Mouse (Mus musculus) heart, embryonic 13.5 days (tissue): ENCODE measurements at regions not wholly inside any gene's neighbourhood (a gene's known extent, or its start where the extent isn't known, plus 50 kb on each side); places are given as distances from the start of the nearest gene placed in this dataset.

Experiments used
- ATAC-seq: fragments of 200-750 bp; cut with Nextera tagmentation; 2 replicates; pipeline ENCODE4 v1.8.0; 2017; ENCODE audit warnings: moderate TSS enrichment; ENCODE audit not compliant: insufficient number of reproducible peaks, low FRiP score, low TSS enrichment; ENCODE audit errors: extremely low read depth
- H3K27ac ChIP-seq: fragments of 300-500 bp; sonication (generic); replicated peaks from 2 replicates; pipeline ENCODE4 v1.5.1; 2015; ENCODE audit warnings: moderate library complexity, mild to moderate bottlenecking, inconsistent platforms
- H3K27me3 ChIP-seq: fragments of 300-500 bp; sonication (generic); replicated peaks from 2 replicates; pipeline ENCODE4 v1.6.1; 2015; ENCODE audit warnings: mild to moderate bottlenecking, inconsistent platforms
- H3K36me3 ChIP-seq: fragments of 300-500 bp; sonication (generic); 2 replicates; pipeline ENCODE4 v1.6.1; 2015; ENCODE audit warnings: mild to moderate bottlenecking, inconsistent platforms
- H3K4me1 ChIP-seq: fragments of 300-500 bp; sonication (generic); 2 replicates; pipeline ENCODE4 v1.6.1; 2015; ENCODE audit warnings: inconsistent platforms
- H3K4me2 ChIP-seq: fragments of 300-500 bp; sonication (generic); 2 replicates; pipeline ENCODE4 v1.6.1; 2015; ENCODE audit warnings: inconsistent platforms, mild to moderate bottlenecking, moderate library complexity
- H3K4me3 ChIP-seq: fragments of 300-500 bp; sonication (generic); 2 replicates; pipeline ENCODE4 v1.5.1; 2015; ENCODE audit warnings: moderate library complexity, mild to moderate bottlenecking, inconsistent platforms
- H3K9ac ChIP-seq: fragments of 300-500 bp; sonication (generic); 2 replicates; pipeline ENCODE4 v1.6.1; 2015; ENCODE audit warnings: inconsistent platforms, mild to moderate bottlenecking, moderate library complexity
- H3K9me3 ChIP-seq: fragments of 300-500 bp; sonication (generic); 2 replicates; pipeline ENCODE4 v1.6.1; 2016; ENCODE audit warnings: inconsistent platforms
- WGBS: fragments of 180-500 bp; shearing (Covaris S2); methylation state at CpG from one replicate; pipeline ENCODE4 v1.1.7; 2015; ENCODE audit warnings: mixed read lengths; 5-methylcytosine and 5-hydroxymethylcytosine counted together

- H3K4me3 ChIP-seq = no peak overlapping the region
- H3K9me3 ChIP-seq = no peaks in the 10 kb centered on the region
- peaks cover 17% of the 10 kb centered on the region for H3K4me1 ChIP-seq
- WGBS = 79% methylated on average over 3 of the region's 3 CpGs
- no peak overlapping the region for H3K9ac ChIP-seq
- H3K4me2 ChIP-seq = no peak overlapping the region
- no peak overlapping the region for H3K27ac ChIP-seq
- no peaks in the 10 kb centered on the region for H3K36me3 ChIP-seq
- no peaks in the 10 kb centered on the region for H3K27me3 ChIP-seq
- ATAC-seq = no peak
These were observed 211.5 kb upstream of the Cd180 start for GRCm38 (mm10) chr13:102481906-102482305.

- Histone ChIP-seq H3K4me2 (no peak overlapping the region), H3K4me1 (peaks cover 17% of the 10 kb centered on the region), H3K4me3 (no peak overlapping the region), H3K36me3 (no peaks in the 10 kb centered on the region), H3K9ac (no peak overlapping the region), H3K9me3 (no peaks in the 10 kb centered on the region), H3K27me3 (no peaks in the 10 kb centered on the region), H3K27ac (no peak overlapping the region)
- ATAC-seq = no peak
- 81% methylated on average over 3 of the region's 3 CpGs for WGBS
These were observed 210.9 kb upstream of the Cd180 start for GRCm38 (mm10) chr13:102482451-102482850.

- ATAC-seq = no peak
- H3K4me2 ChIP-seq = no peak overlapping the region
- 0 out of 2 replicates have a peak, but pooled peaks cover 3% of the 10 kb centered on the region for H3K4me1 ChIP-seq
- no peak overlapping the region for H3K4me3 ChIP-seq
- no peaks in the 10 kb centered on the region for H3K9me3 ChIP-seq
- 55% methylated on average over 4 of the region's 4 CpGs for WGBS
- H3K36me3 ChIP-seq = no peaks in the 10 kb centered on the region
- no peaks in the 10 kb centered on the region for H3K27me3 ChIP-seq
- no peak overlapping the region for H3K27ac ChIP-seq
- no peak overlapping the region for H3K9ac ChIP-seq
These were observed 205.8 kb upstream of the Cd180 start for GRCm38 (mm10) chr13:102487416-102488097.

GRCm38 (mm10) chr13:102491370-102491769, 202.0 kb upstream of the Cd180 start:
- no peaks in the 10 kb centered on the region for H3K36me3 ChIP-seq
- no peaks in the 10 kb centered on the region for H3K9me3 ChIP-seq
- WGBS = 79% methylated on average over 4 of the region's 4 CpGs
- H3K9ac ChIP-seq = no peak overlapping the region
- ATAC-seq = no peak
- no peak overlapping the region for H3K27ac ChIP-seq
- H3K27me3 ChIP-seq = no peaks in the 10 kb centered on the region
- 0 out of 2 replicates have a peak, but pooled peaks cover 3% of the 10 kb centered on the region for H3K4me1 ChIP-seq
- H3K4me3 ChIP-seq = no peak overlapping the region
- H3K4me2 ChIP-seq = no peak overlapping the region

DNA sequence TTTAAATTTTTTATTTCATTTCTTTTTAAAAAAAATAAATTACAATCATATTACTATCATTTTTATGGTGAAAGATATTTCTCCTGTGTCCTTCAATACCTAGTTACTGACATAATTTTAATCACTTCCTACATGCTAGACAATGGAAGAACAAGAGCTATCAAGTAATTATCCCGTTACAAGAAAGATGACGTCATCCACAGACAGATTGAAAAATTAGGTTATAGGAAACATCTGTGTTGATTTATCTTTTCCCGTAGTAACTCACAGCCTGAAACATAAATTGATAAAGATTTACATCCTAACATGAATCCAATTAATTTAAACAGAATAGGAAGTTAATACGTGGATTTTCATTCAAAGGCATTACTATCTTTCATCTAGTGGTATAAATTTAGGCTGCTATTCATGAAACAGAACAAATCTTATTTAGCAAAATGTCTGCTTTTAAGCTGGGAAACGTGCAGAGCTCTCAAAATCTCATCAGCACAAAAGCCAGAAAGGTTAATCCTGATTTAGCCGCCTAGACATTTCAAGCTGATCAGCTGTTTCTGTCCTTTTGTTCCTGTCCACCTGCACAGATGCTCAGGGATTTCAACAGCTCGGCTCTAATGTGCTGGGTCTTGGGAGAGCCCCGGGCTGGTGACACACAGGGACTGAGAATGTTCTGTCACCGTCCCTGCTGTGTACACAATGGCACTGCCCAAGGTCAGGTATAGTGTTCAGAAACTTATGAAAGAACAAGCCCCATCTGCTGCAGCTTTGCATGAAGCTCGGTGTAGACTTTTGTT, 189.0 kb upstream of the Cd180 start:
- ATAC-seq = no peak
- Histone ChIP-seq H3K4me2 (no peak overlapping the region), H3K9ac (no peak overlapping the region), H3K27me3 (no peaks in the 10 kb centered on the region), H3K4me1 (no peaks in the 10 kb centered on the region), H3K4me3 (no peak overlapping the region), H3K36me3 (no peaks in the 10 kb centered on the region), H3K9me3 (no peaks in the 10 kb centered on the region), H3K27ac (no peak overlapping the region)
- WGBS = 49% methylated on average over 10 of the region's 10 CpGs

GRCm38 (mm10) chr13:102507226-102507625, 186.1 kb upstream of the Cd180 start:
- H3K9me3 ChIP-seq = no peaks in the 10 kb centered on the region
- H3K27ac ChIP-seq = no peak overlapping the region
- H3K9ac ChIP-seq = no peak overlapping the region
- 48% methylated on average over 1 of the region's 1 CpGs for WGBS
- H3K4me3 ChIP-seq = no peak overlapping the region
- no peaks in the 10 kb centered on the region for H3K36me3 ChIP-seq
- no peaks in the 10 kb centered on the region for H3K4me1 ChIP-seq
- ATAC-seq = no peak
- H3K27me3 ChIP-seq = no peaks in the 10 kb centered on the region
- H3K4me2 ChIP-seq = no peak overlapping the region

- Histone ChIP-seq H3K9me3 (no peaks in the 10 kb centered on the region), H3K27ac (no peak overlapping the region), H3K27me3 (no peaks in the 10 kb centered on the region), H3K36me3 (no peaks in the 10 kb centered on the region), H3K4me2 (no peak overlapping the region), H3K4me1 (no peaks in the 10 kb centered on the region), H3K4me3 (no peak overlapping the region), H3K9ac (no peak overlapping the region)
- ATAC-seq = no peak
These were observed 185.4 kb upstream of the Cd180 start for GRCm38 (mm10) chr13:102507916-102508315.

- no peak overlapping the region for H3K4me3 ChIP-seq
- no peaks in the 10 kb centered on the region for H3K9me3 ChIP-seq
- ATAC-seq = no peak
- no peaks in the 10 kb centered on the region for H3K27me3 ChIP-seq
- no peak overlapping the region for H3K27ac ChIP-seq
- no peak overlapping the region for H3K4me2 ChIP-seq
- H3K4me1 ChIP-seq = no peaks in the 10 kb centered on the region
- WGBS = 77% methylated on average over 1 of the region's 1 CpGs
- no peaks in the 10 kb centered on the region for H3K36me3 ChIP-seq
- H3K9ac ChIP-seq = no peak overlapping the region
These were observed 182.6 kb upstream of the Cd180 start for GRCm38 (mm10) chr13:102510733-102511279.

- Histone ChIP-seq H3K4me2 (no peak overlapping the region), H3K27me3 (no peaks in the 10 kb centered on the region), H3K4me1 (peaks cover 23% of the 10 kb centered on the region), H3K9me3 (no peaks in the 10 kb centered on the region), H3K9ac (no peak overlapping the region), H3K36me3 (no peaks in the 10 kb centered on the region), H3K27ac (no peak overlapping the region), H3K4me3 (no peak overlapping the region)
- WGBS = 80% methylated on average over 5 of the region's 5 CpGs
- no peak for ATAC-seq
These were observed 175.0 kb upstream of the Cd180 start for GRCm38 (mm10) chr13:102518169-102518882.

DNA sequence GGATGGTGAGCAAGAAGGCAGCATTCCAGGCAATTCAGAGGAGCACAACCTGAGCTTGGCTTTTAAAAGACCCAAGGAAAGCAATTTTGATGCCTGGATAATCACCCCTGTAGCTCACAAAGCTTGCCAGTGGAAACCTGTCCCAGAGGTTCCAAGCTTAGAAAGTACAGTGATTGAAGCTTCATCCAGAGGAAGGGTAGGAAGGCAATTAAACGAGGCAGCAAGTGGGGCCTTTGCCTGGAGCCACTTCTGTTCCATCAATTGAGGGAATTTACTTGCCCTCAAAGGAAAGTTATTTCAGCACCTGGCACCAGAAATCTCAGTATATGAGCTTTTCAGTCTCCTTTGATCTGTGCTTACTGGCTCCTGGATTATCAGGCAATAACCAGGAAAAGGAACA, 171.9 kb upstream of the Cd180 start:
- peaks cover 27% of the 10 kb centered on the region for H3K4me1 ChIP-seq
- no peaks in the 10 kb centered on the region for H3K27me3 ChIP-seq
- H3K4me2 ChIP-seq = no peak overlapping the region
- WGBS = 53% methylated on average over 1 of the region's 1 CpGs
- peak overlapping the region; percentile 61 for H3K27ac ChIP-seq
- H3K36me3 ChIP-seq = no peaks in the 10 kb centered on the region
- no peak for ATAC-seq
- H3K9me3 ChIP-seq = no peaks in the 10 kb centered on the region
- H3K4me3 ChIP-seq = no peak overlapping the region
- H3K9ac ChIP-seq = no peak overlapping the region

GRCm38 (mm10) chr13:102522080-102522479, 171.3 kb upstream of the Cd180 start:
- ATAC-seq = no peak
- no peaks in the 10 kb centered on the region for H3K36me3 ChIP-seq
- H3K4me1 ChIP-seq = peaks cover 27% of the 10 kb centered on the region
- no peaks in the 10 kb centered on the region for H3K27me3 ChIP-seq
- H3K27ac ChIP-seq = no peak overlapping the region
- WGBS = 72% methylated on average over 1 of the region's 1 CpGs
- H3K4me2 ChIP-seq = no peak overlapping the region
- H3K9me3 ChIP-seq = no peaks in the 10 kb centered on the region
- no peak overlapping the region for H3K4me3 ChIP-seq
- H3K9ac ChIP-seq = no peak overlapping the region
